Mouse (Mus musculus): ENCODE results near the gene Vat1.
"Not testable (repeated sequence)": the region's sequence is repeated elsewhere in the genome, so short reads cannot be mapped to it uniquely, and the experiment has no call there.

Gene Vat1

DNA sequence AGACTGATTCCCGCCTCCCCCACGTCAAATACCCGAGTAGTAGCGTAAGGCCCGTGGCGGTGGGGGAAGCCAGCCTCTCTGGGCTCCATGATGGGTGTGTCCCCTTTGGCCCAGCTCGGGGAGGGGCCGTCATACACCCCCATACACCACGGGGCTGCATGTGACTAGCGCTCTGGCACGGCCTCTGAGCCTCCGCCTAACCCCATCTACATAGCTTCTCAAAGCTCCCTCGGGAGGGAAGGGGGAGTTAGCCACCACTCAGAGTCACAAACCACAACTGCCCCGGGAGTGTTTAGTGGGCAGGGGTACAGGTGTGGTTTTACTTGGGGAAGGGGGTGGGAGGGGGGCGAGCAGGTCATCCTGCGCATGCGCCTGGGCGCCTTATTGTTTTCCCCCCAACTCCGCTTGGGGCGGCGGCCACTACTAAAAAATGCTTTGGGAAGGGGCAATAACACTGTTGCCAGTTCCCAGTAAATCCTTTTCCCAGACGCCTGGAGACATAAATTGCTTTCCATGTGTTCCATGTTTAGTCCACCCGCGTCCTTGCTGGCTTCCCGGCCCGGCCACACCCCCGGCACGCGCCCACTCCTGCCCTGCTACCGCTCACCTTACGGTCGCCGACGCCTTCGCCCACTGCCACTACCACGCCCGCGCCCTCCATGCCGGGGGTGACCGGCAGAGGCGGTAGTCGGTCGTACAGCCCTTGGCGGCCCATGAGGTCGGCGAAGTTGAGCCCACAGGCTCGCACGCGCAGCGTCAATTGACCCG is 745 bp downstream of the Vat1 start:
- DNase-seq: peak; percentile 76

GRCm38 (mm10) chr11:101464211-101465100 is 1.6 kb downstream of the Vat1 start, which contains the start of gene Rnd2:
Rnd2 (plus strand) TSS chr11:101464999.
- peak; percentile 47 for DNase-seq

DNA sequence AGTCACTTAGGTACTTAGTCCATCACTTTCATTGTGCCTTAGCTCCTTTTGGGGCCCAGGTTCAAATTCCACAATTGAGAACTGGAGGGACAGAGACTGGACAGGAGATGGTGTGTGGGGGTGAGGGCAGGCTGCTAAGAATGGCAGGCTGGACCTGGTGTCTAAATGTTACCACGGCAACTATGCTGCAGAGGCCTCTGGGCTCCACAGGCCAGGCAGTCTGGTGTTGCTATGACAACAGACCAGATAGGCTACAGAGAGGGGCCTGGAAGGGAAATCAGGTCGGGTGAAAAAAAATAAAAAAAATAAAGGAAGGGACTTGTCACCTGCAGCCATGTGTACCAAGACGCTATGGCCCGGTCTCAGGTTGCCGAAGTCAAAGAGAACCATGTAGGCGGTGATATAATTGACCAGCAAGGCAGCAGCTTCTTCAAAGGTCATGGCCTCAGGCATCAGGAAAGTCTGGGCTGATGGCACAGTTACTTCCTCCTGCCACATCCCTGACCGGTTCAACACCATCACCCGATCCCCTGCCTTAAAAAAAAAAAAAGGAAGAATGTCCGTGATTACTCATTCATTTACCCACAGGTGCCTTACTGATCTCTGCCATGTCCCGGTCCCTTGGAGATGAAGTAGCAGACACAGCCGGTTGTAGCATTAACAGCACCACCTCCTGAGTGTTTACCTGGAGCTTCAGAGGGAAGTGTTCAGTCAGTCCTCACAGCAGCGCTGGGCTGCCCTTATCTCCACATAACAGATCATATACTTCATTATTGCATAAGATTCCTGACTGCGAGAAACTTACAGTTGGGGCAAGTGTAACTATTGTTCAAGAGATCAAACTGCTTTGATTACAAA is 3.2 kb downstream of the Vat1 start:
- DNase-seq: no peak

DNA sequence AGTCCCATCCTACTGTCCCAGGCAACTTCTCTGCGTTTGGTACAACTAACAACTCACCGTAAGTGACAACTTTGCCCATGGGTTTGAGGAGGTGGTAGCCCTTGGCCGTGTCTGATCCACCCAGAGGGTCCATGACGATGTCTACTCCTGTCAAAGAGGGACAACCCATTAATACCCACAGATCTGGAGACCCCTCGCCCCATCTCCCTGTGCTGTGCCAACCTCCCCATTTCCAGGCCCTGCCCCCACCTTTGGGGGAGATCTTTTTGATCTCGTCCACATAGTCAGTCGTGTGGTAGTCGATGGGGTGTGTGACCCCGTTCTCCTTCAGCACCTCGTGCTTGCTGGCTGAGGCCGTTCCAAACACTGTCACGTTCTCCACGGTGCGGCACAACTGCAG is 3.9 kb downstream of the Vat1 start:
- no peak for DNase-seq

- DNase-seq: no peak
These were observed 5.7 kb downstream of the Vat1 start for GRCm38 (mm10) chr11:101460321-101460720.

DNA sequence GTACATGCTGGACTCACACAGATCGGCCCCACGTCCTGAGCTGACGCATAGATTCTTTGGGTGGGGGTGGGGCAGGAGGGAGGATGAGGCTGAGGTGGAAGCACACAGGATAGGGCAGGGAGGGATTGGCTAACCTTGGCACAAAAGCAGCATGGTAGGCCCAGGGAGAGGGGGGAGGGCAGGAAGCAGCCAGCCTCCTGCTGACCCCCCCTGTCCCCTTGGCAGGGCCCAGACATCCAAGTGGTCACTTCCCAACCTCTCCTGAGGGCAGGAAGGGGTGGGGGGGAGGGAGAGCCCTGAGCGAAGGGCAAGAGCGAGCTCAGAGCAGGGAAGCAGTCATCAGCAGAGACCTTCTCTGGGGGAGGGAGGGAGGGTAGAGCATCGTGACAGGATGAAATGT is 6.3 kb downstream of the Vat1 start:
- peak; percentile 68 for DNase-seq

DNA sequence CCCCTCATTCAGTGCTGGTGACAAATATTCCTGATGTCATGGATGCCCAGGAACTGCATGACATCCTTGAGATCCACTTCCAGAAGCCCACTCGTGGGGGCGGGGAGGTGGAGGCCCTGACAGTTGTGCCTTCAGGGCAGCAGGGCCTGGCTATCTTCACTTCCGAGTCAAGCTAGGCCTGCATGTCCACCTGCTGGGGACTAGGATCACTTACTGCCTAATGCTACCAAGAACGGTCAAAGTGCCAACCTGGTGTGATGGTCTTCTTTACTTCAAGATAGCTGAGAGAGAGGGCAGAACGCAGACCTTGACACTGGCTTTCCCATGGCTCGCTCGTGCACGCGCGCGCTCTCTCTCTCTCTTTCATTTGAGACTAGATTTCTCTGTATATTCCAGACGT is 7.8 kb downstream of the Vat1 start:
- DNase-seq: no peak

DNA sequence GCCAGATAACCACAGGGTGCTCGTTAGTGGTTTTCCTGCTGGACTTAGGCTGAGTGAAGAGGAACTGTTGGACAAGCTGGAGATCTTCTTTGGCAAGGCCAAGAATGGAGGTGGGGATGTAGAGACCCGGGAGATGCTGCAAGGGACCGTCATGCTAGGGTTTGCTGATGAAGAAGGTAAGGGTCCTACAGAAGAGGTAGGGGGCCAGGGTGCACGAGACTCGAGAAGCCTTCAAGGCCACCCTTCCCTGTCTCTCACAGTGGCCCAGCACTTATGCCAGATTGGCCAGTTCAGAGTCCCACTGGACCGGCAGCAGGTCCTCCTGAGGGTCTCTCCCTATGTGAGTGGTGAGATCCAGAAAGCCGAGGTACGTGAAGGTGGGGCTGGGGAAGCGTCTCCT is 8.4 kb downstream of the Vat1 start:
- no peak for DNase-seq

DNA sequence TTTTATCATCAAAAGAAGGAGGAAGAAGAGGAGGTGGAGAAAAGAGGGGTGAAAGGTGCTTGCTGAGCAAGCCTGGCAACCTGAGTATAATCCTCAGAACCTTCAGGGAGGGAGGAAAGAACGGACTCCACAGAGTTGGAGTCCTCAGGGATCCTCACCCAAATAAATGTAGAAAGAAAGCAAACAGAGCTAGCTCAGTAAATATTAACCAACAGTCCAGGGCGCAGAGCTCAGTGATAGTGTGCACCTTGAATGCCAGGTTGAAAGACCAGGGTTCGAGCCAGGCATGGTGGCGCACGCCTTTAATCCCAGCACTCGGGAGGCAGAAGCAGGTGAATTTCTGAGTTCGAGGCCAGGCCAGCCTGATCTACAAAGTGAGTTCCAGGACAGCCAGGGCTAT is 10.4 kb downstream of the Vat1 start:
- no peak for DNase-seq

GRCm38 (mm10) chr11:101454702-101455101 is 11.3 kb downstream of the Vat1 start:
- DNase-seq: peak; percentile 33

- DNase-seq: no peak
These were observed 13.8 kb downstream of the Vat1 start for GRCm38 (mm10) chr11:101452093-101452774.

GRCm38 (mm10) chr11:101451536-101451935 is 14.5 kb downstream of the Vat1 start:
- no peak for DNase-seq

DNA sequence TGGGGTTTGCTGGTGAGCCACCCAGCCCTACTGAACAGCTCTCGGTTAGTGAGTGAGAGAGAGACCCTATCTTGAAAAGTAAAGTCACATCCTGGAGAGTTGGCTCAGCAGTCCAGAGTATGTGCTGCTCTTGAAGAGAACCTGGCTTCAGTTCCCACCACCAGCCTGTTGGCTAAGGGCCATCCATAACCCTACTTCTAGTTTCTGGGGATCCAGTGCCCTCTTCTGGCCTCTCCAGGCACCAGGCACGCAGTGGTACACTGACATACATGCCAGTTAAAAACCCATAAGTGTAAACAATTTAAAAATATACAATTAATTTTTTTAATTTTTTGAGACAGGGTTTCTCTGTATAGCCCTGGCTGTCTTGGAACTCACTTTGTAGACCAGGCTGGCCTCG is 15.6 kb downstream of the Vat1 start:
- peak; percentile 35 for DNase-seq

GRCm38 (mm10) chr11:101449596-101449995 is 16.4 kb downstream of the Vat1 start:
- not testable (repeated sequence) for DNase-seq

- no peak for DNase-seq
These were observed 17.1 kb downstream of the Vat1 start for GRCm38 (mm10) chr11:101448899-101449298.

GRCm38 (mm10) chr11:101448274-101448746 is 17.7 kb downstream of the Vat1 start, which contains the start of gene Ifi35:
Ifi35 (plus strand) TSS chr11:101448407.
- peak; percentile 85 for DNase-seq

DNA sequence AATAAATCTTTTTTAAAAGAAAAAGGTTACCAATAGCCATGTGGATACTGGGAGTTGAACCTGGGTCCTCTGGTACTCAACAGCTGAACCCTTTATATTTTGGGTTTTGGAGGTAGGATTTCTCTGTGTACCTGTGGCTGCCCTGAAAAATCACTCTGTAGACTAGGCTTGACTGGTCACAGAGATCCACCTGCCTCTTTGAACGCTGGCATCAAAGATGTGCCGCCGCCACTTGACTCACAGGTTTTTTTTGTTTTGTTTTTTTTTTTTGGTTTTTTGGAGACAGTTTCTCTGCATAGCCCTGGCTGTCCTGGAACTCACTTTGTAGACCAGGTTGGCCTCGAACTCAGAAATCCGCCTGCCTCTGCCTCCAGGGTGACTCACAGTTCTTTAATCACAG is 18.2 kb downstream of the Vat1 start:
- DNase-seq: no peak

- not testable (repeated sequence) for DNase-seq
These were observed 19.2 kb downstream of the Vat1 start for GRCm38 (mm10) chr11:101446860-101447259.

- DNase-seq: no peak
These were observed 19.7 kb downstream of the Vat1 start for GRCm38 (mm10) chr11:101446319-101446718.

DNA sequence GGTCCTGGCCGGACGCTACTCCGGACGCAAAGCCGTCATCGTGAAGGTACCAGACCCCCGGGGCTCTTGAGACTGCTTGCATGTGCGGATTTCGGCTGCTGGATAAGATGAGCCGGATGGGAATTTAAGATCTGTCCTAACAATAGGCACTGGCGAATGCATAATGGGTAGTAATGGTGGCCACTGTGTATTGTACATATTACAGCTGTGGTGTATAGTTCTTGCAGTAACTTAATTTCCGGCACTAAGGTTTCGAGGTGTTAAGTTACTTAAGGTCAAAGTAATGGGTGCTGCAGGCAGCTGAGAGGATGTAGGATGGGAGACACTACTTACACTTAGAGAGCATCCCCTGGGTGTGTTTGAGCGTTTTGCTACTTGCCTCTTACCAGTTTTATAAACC is 23.3 kb downstream of the Vat1 start:
- no peak for DNase-seq

GRCm38 (mm10) chr11:101442127-101442693 is 23.8 kb downstream of the Vat1 start, which contains the start of gene Rpl27:
Rpl27 (plus strand) TSS chr11:101442298.
- DNase-seq: peak; percentile 97
